Mouse (Mus musculus) large intestine, adult 2 months (tissue): ENCODE results near the gene Avpr1b. TPM values are rescaled to one million over a fixed set of nuclear protein-coding genes. Genes with fewer than 3 reads are reported as not detected.
A peak's percentile ranks its signal among the peaks of the same experiment; 100 is the strongest.
"Not testable (repeated sequence)": the region's sequence is repeated elsewhere in the genome, so short reads cannot be mapped to it uniquely, and the experiment has no call there.

Source experiments
- DNase-seq: peaks from one replicate; pipeline ENCODE4 v3.0.0-alpha.2; 2012; ENCODE audit warnings: low read depth, low spot score
- WGBS: fragments of 180-500 bp; shearing (Covaris S2); methylation state at CpG from one replicate; pipeline ENCODE4 v1.1.7; 2018; 5-methylcytosine and 5-hydroxymethylcytosine counted together
- polyA plus RNA-seq: library from polyadenylated mRNA; depleted of rRNA; stranded (reverse); fragments of >200 nt; gene quantifications from 2 replicates; pipeline ENCODE4 v1.2.3, GENCODE M21; 2012; rRNA removed

The Avpr1b gene
- polyA plus RNA-seq, result 0.03 and 0.07 TPM in 2 replicates

GRCm38 (mm10) chr1:131598905-131599304 is at the start of gene Avpr1b:
Gene Avpr1b, plus strand, starts transcription at chr1:131599239.
- 16% methylated on average over 12 of the region's 12 CpGs for WGBS
- no peak for DNase-seq

GRCm38 (mm10) chr1:131551956-131552355 is 47.1 kb upstream of the Avpr1b start:
- DNase-seq, result no peak
- 70% methylated on average over 2 of the region's 2 CpGs for WGBS

- no peak for DNase-seq
Measured at GRCm38 (mm10) chr1:131553428-131553827, 45.6 kb upstream of the Avpr1b start.

- WGBS, result under 1% methylated on average over 13 of the region's 13 CpGs
Measured at GRCm38 (mm10) chr1:131555042-131555812, 43.8 kb upstream of the Avpr1b start.

GRCm38 (mm10) chr1:131560500-131560899 is 38.5 kb upstream of the Avpr1b start:
- no peak for DNase-seq

More at GRCm38 (mm10) chr1:131555042-131555812, 43.8 kb upstream of the Avpr1b start:
- DNase-seq, result peak; percentile 45

- 95% methylated on average over 2 of the region's 2 CpGs for WGBS
- no peak for DNase-seq
Measured at GRCm38 (mm10) chr1:131562081-131562480, 37.0 kb upstream of the Avpr1b start.

- WGBS, result 39% methylated on average over 11 of the region's 11 CpGs
- not testable (repeated sequence) for DNase-seq
Measured at GRCm38 (mm10) chr1:131566056-131566455, 33.0 kb upstream of the Avpr1b start.

- no peak for DNase-seq
- WGBS, result 73% methylated on average over 6 of the region's 6 CpGs
Measured at GRCm38 (mm10) chr1:131569721-131570120, 29.3 kb upstream of the Avpr1b start.

GRCm38 (mm10) chr1:131570391-131570790 is 28.6 kb upstream of the Avpr1b start:
- DNase-seq, result no peak
- WGBS, result 91% methylated on average over 4 of the region's 4 CpGs

GRCm38 (mm10) chr1:131573721-131574120 is 25.3 kb upstream of the Avpr1b start:
- WGBS, result 91% methylated on average over 14 of the region's 14 CpGs
- peak; percentile 22 for DNase-seq

- no peak for DNase-seq
- 61% methylated on average over 17 of the region's 17 CpGs for WGBS
Measured at GRCm38 (mm10) chr1:131578943-131579680, 19.9 kb upstream of the Avpr1b start.

- 32% methylated on average over 4 of the region's 4 CpGs for WGBS
- no peak for DNase-seq
Measured at GRCm38 (mm10) chr1:131580389-131580788, 18.6 kb upstream of the Avpr1b start.

- WGBS, result 84% methylated on average over 3 of the region's 3 CpGs
- DNase-seq, result no peak
Measured at GRCm38 (mm10) chr1:131583598-131583997, 15.4 kb upstream of the Avpr1b start.

GRCm38 (mm10) chr1:131586836-131587235 is 12.2 kb upstream of the Avpr1b start:
- no peak for DNase-seq
- WGBS, result 61% methylated on average over 8 of the region's 8 CpGs

GRCm38 (mm10) chr1:131600314-131600713 is 1.3 kb downstream of the Avpr1b start:
- 36% methylated on average over 11 of the region's 11 CpGs for WGBS
- no peak for DNase-seq

GRCm38 (mm10) chr1:131606719-131607118 is 7.7 kb downstream of the Avpr1b start:
- 83% methylated on average over 2 of the region's 2 CpGs for WGBS
- no peak for DNase-seq

GRCm38 (mm10) chr1:131612556-131613155 is 13.6 kb downstream of the Avpr1b start:
- 16% methylated on average over 4 of the region's 4 CpGs for WGBS
- no peak for DNase-seq

- DNase-seq, result peak; percentile 78
- 65% methylated on average over 16 of the region's 16 CpGs for WGBS
Measured at GRCm38 (mm10) chr1:131613361-131614133, 14.5 kb downstream of the Avpr1b start.

- no peak for DNase-seq
- WGBS, result 84% methylated on average over 6 of the region's 6 CpGs
Measured at GRCm38 (mm10) chr1:131614641-131615040, 15.6 kb downstream of the Avpr1b start.

- no peak for DNase-seq
- 79% methylated on average over 1 of the region's 1 CpGs for WGBS
Measured at GRCm38 (mm10) chr1:131616131-131616530, 17.1 kb downstream of the Avpr1b start.
